Mouse (Mus musculus): Measurements from ENCODE around the gene Sh3tc1. TPM values are rescaled to one million over a fixed set of nuclear protein-coding genes. Genes with fewer than 3 reads are reported as not detected.

Gene Sh3tc1
- 2.3 and 4.1 TPM in 2 replicates for polyA plus RNA-seq (2014; fragmentation: Nextera tagmentation; extraction: Ambion mirVana)

DNA sequence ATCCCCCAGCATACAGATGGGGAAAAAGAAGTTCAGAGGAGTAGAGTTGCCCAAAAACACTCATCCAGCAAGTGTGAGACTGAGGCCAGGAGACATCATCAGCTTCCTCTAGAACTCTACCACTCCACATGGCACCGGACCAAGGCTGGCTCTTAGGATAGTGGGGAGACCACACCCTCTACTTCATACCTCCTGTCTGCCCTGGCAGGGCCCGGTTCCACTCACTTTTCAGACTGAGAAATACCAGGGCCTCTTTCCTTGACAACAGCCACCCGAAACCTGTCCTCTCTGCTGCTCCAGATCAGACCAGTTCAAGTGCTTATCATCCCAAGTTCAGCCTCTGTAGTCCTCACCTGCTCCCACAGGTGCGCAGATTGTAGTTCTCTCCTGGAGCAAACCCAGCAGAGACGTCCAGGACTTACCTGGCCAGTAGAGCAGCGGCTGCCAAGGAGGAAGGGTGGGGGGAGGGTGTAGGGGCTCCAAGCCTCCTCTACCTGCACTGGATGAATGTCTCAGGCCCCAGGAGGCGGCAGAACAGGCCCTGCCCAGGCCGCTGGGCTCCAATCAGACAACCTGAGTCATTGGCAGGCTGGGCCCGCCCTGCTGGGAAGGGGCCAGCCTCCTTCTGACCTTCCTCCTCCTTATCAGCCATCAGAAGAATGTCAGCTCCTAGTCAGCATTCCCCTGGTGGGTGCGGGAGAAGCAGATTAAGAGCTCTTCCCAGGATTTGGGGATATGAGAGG, at the start of gene Sh3tc1:
TSS of gene Sh3tc1 (minus strand) at position 452 of the 743 bp plus-strand sequence.
- no peaks in the 10 kb centered on the region for H3K36me3 ChIP-seq (ENCODE audit: control insufficient read depth, insufficient read depth, low read length)
- H3K9me3 ChIP-seq (ENCODE audit: control insufficient read depth, low read length): no peaks in the 10 kb centered on the region
- no peak within 1 kb of the TSS for H3K4me2 ChIP-seq (ENCODE audit: low read depth, severe bottlenecking)
- peaks cover 14% of the 10 kb centered on the region for H3K27me3 ChIP-seq (ENCODE audit: control insufficient read depth, insufficient read depth, low read length)
- WGBS: 14% methylated on average over 10 of the region's 10 CpGs
- H3K27ac ChIP-seq (replicated peaks; ENCODE audit: low read depth, low read length): no peak within 1 kb of the TSS
- H3K4me3 ChIP-seq (ENCODE audit: low read depth, low read length): no peak within 1 kb of the TSS
- ATAC-seq (ENCODE audit: insufficient number of reproducible peaks, low FRiP score, low TSS enrichment, low read depth): no peak
- DNase-seq (ENCODE audit: low spot score): no peak
- H3K9ac ChIP-seq (ENCODE audit: low read length): no peak within 1 kb of the TSS
- H3K4me1 ChIP-seq (ENCODE audit: control insufficient read depth, insufficient read depth, low read length): no peaks in the 10 kb centered on the region

GRCm38 (mm10) chr5:35788719-35789118, 48.9 kb upstream of the Sh3tc1 start:
- H3K4me2 ChIP-seq (ENCODE audit: low read depth, severe bottlenecking): no peak overlapping the region
- no peaks in the 10 kb centered on the region for H3K27me3 ChIP-seq (ENCODE audit: control insufficient read depth, insufficient read depth, low read length)
- no peaks in the 10 kb centered on the region for H3K36me3 ChIP-seq (ENCODE audit: control insufficient read depth, insufficient read depth, low read length)
- H3K27ac ChIP-seq (replicated peaks; ENCODE audit: low read depth, low read length): no peak overlapping the region
- H3K9ac ChIP-seq (ENCODE audit: low read length): no peak overlapping the region
- WGBS: 79% methylated on average over 6 of the region's 6 CpGs
- H3K4me1 ChIP-seq (ENCODE audit: control insufficient read depth, insufficient read depth, low read length): no peaks in the 10 kb centered on the region
- no peak overlapping the region for H3K4me3 ChIP-seq (ENCODE audit: low read depth, low read length)
- H3K9me3 ChIP-seq (ENCODE audit: control insufficient read depth, low read length): no peaks in the 10 kb centered on the region
- DNase-seq (ENCODE audit: low spot score) (no peak), ATAC-seq (ENCODE audit: insufficient number of reproducible peaks, low FRiP score, low TSS enrichment, low read depth) (no peak)

- ATAC-seq (ENCODE audit: insufficient number of reproducible peaks, low FRiP score, low TSS enrichment, low read depth): no peak
- H3K9ac ChIP-seq (ENCODE audit: low read length): no peak overlapping the region
- no peaks in the 10 kb centered on the region for H3K9me3 ChIP-seq (ENCODE audit: control insufficient read depth, low read length)
- H3K27me3 ChIP-seq (ENCODE audit: control insufficient read depth, insufficient read depth, low read length): no peaks in the 10 kb centered on the region
- no peaks in the 10 kb centered on the region for H3K4me1 ChIP-seq (ENCODE audit: control insufficient read depth, insufficient read depth, low read length)
- H3K4me2 ChIP-seq (ENCODE audit: low read depth, severe bottlenecking): no peak overlapping the region
- no peak for DNase-seq (ENCODE audit: low spot score)
- WGBS: 92% methylated on average over 12 of the region's 12 CpGs
- H3K4me3 ChIP-seq (ENCODE audit: low read depth, low read length): no peak overlapping the region
- no peaks in the 10 kb centered on the region for H3K36me3 ChIP-seq (ENCODE audit: control insufficient read depth, insufficient read depth, low read length)
- no peak overlapping the region for H3K27ac ChIP-seq (replicated peaks; ENCODE audit: low read depth, low read length)
Measured at GRCm38 (mm10) chr5:35787847-35788246, 48.1 kb upstream of the Sh3tc1 start.

GRCm38 (mm10) chr5:35785853-35786252, 46.1 kb upstream of the Sh3tc1 start:
- 67% methylated on average over 7 of the region's 7 CpGs for WGBS
- no peaks in the 10 kb centered on the region for H3K36me3 ChIP-seq (ENCODE audit: control insufficient read depth, insufficient read depth, low read length)
- H3K9me3 ChIP-seq (ENCODE audit: control insufficient read depth, low read length): no peaks in the 10 kb centered on the region
- no peak for DNase-seq (ENCODE audit: low spot score)
- H3K27ac ChIP-seq (replicated peaks; ENCODE audit: low read depth, low read length): no peak overlapping the region
- H3K4me3 ChIP-seq (ENCODE audit: low read depth, low read length): no peak overlapping the region
- H3K9ac ChIP-seq (ENCODE audit: low read length): no peak overlapping the region
- no peaks in the 10 kb centered on the region for H3K4me1 ChIP-seq (ENCODE audit: control insufficient read depth, insufficient read depth, low read length)
- H3K4me2 ChIP-seq (ENCODE audit: low read depth, severe bottlenecking): no peak overlapping the region
- H3K27me3 ChIP-seq (ENCODE audit: control insufficient read depth, insufficient read depth, low read length): no peaks in the 10 kb centered on the region
- ATAC-seq (ENCODE audit: insufficient number of reproducible peaks, low FRiP score, low TSS enrichment, low read depth): no peak

- Histone ChIP-seq H3K27ac (replicated peaks; ENCODE audit: low read depth, low read length) (no peak overlapping the region), H3K4me2 (ENCODE audit: low read depth, severe bottlenecking) (no peak overlapping the region), H3K9me3 (ENCODE audit: control insufficient read depth, low read length) (no peaks in the 10 kb centered on the region), H3K27me3 (ENCODE audit: control insufficient read depth, insufficient read depth, low read length) (no peaks in the 10 kb centered on the region), H3K4me3 (ENCODE audit: low read depth, low read length) (no peak overlapping the region), H3K4me1 (ENCODE audit: control insufficient read depth, insufficient read depth, low read length) (no peaks in the 10 kb centered on the region), H3K36me3 (ENCODE audit: control insufficient read depth, insufficient read depth, low read length) (no peaks in the 10 kb centered on the region), H3K9ac (ENCODE audit: low read length) (no peak overlapping the region)
- DNase-seq (ENCODE audit: low spot score) (no peak), ATAC-seq (ENCODE audit: insufficient number of reproducible peaks, low FRiP score, low TSS enrichment, low read depth) (no peak)
- 57% methylated on average over 10 of the region's 10 CpGs for WGBS
Measured at GRCm38 (mm10) chr5:35782648-35783180, 42.9 kb upstream of the Sh3tc1 start.

DNA sequence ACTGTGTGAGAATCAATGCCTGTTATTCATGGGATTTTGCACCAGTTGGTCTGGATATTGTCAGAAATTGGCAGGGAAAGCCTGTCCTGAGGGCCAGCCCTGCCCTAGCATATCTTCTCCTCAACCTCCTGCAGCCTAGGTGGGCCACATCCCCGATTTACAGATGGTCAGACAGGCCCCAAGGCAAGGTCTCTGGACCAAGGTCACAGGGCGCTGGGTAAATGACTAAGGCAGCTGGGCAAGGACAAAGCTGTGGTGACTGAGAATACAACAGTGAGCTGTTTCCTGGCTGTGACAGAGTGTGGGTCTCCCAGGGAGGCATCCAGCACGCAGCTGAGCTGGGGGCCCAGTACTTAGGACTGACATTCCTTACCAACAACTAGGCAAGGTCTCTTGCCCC, 41.3 kb upstream of the Sh3tc1 start:
- H3K27ac ChIP-seq (replicated peaks; ENCODE audit: low read depth, low read length): no peak overlapping the region
- H3K9ac ChIP-seq (ENCODE audit: low read length): no peak overlapping the region
- no peak overlapping the region for H3K4me2 ChIP-seq (ENCODE audit: low read depth, severe bottlenecking)
- no peaks in the 10 kb centered on the region for H3K27me3 ChIP-seq (ENCODE audit: control insufficient read depth, insufficient read depth, low read length)
- no peaks in the 10 kb centered on the region for H3K36me3 ChIP-seq (ENCODE audit: control insufficient read depth, insufficient read depth, low read length)
- no peaks in the 10 kb centered on the region for H3K9me3 ChIP-seq (ENCODE audit: control insufficient read depth, low read length)
- no peaks in the 10 kb centered on the region for H3K4me1 ChIP-seq (ENCODE audit: control insufficient read depth, insufficient read depth, low read length)
- no peak overlapping the region for H3K4me3 ChIP-seq (ENCODE audit: low read depth, low read length)
- DNase-seq (ENCODE audit: low spot score) (no peak), ATAC-seq (ENCODE audit: insufficient number of reproducible peaks, low FRiP score, low TSS enrichment, low read depth) (no peak)
- 84% methylated on average over 3 of the region's 3 CpGs for WGBS

DNA sequence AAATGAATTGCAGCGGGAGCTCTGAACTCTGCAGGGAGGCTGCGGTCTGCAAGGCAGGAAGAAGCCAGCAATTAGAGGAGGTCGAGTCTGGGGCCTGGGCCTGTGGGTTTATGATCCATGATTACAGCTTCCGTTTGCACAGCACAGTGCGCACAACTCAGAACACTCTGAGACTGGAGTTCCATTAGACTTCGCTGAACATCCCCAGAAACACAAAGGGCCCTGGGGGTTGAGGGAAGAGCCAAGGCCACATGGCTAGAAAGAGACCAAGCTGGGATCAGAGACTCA, 34.3 kb upstream of the Sh3tc1 start:
- DNase-seq (ENCODE audit: low spot score) (peak; percentile 66), ATAC-seq (ENCODE audit: insufficient number of reproducible peaks, low FRiP score, low TSS enrichment, low read depth) (peak; percentile 76)
- Histone ChIP-seq H3K9ac (ENCODE audit: low read length) (no peak overlapping the region), H3K4me1 (ENCODE audit: control insufficient read depth, insufficient read depth, low read length) (peaks cover 20% of the 10 kb centered on the region), H3K4me3 (ENCODE audit: low read depth, low read length) (no peak overlapping the region), H3K27me3 (ENCODE audit: control insufficient read depth, insufficient read depth, low read length) (no peaks in the 10 kb centered on the region), H3K4me2 (ENCODE audit: low read depth, severe bottlenecking) (no peak overlapping the region), H3K36me3 (ENCODE audit: control insufficient read depth, insufficient read depth, low read length) (no peaks in the 10 kb centered on the region), H3K27ac (replicated peaks; ENCODE audit: low read depth, low read length) (peak overlapping the region; percentile 76), H3K9me3 (ENCODE audit: control insufficient read depth, low read length) (no peaks in the 10 kb centered on the region)
- 9% methylated on average over 6 of the region's 6 CpGs for WGBS

GRCm38 (mm10) chr5:35773274-35774136, 33.7 kb upstream of the Sh3tc1 start:
- Histone ChIP-seq H3K27ac (replicated peaks; ENCODE audit: low read depth, low read length) (peak overlapping the region; percentile 76; the same call in 1 of the 2 replicates), H3K4me1 (ENCODE audit: control insufficient read depth, insufficient read depth, low read length) (peaks cover 20% of the 10 kb centered on the region), H3K27me3 (ENCODE audit: control insufficient read depth, insufficient read depth, low read length) (no peaks in the 10 kb centered on the region), H3K4me2 (ENCODE audit: low read depth, severe bottlenecking) (no peak overlapping the region), H3K9me3 (ENCODE audit: control insufficient read depth, low read length) (no peaks in the 10 kb centered on the region), H3K36me3 (ENCODE audit: control insufficient read depth, insufficient read depth, low read length) (no peaks in the 10 kb centered on the region), H3K4me3 (ENCODE audit: low read depth, low read length) (no peak overlapping the region), H3K9ac (ENCODE audit: low read length) (no peak overlapping the region)
- 0 out of 2 replicates have a peak, but pooled peaks have one; percentile 18 for ATAC-seq (ENCODE audit: insufficient number of reproducible peaks, low FRiP score, low TSS enrichment, low read depth)
- 51% methylated on average over 13 of the region's 13 CpGs for WGBS
- no peak for DNase-seq (ENCODE audit: low spot score)
